Mouse (Mus musculus) right cerebral cortex, adult 2 months (tissue): ENCODE measurements around the gene Angptl2.

ENCODE experiments used
- DNase-seq, 2 experiments: peaks; one replicate each; pipeline ENCODE4 v3.0.0; 2021 to 2022; ENCODE audit warnings: low spot score in 2 of 2

The Angptl2 gene

GRCm38 (mm10) chr2:33230701-33231100, 14.8 kb downstream of the Angptl2 start:
- no peak for DNase-seq

GRCm38 (mm10) chr2:33231788-33232187, 15.9 kb downstream of the Angptl2 start:
- DNase-seq = no peak

GRCm38 (mm10) chr2:33232782-33233570, 17.1 kb downstream of the Angptl2 start:
- no peak for DNase-seq

- DNase-seq = no peak
Observed at GRCm38 (mm10) chr2:33233856-33234255, 18.0 kb downstream of the Angptl2 start.

GRCm38 (mm10) chr2:33234848-33235247, 19.0 kb downstream of the Angptl2 start:
- no peak for DNase-seq

- no peak for DNase-seq
Observed at GRCm38 (mm10) chr2:33237581-33237980, 21.7 kb downstream of the Angptl2 start.

GRCm38 (mm10) chr2:33244880-33245279, 29.0 kb downstream of the Angptl2 start:
- no peak for DNase-seq

GRCm38 (mm10) chr2:33245350-33245749, 29.5 kb downstream of the Angptl2 start:
- DNase-seq = no peak

- no peak for DNase-seq
Observed at GRCm38 (mm10) chr2:33246841-33247240, 31.0 kb downstream of the Angptl2 start.

- no peak for DNase-seq
Observed at GRCm38 (mm10) chr2:33248549-33248948, 32.7 kb downstream of the Angptl2 start.

- no peak for DNase-seq
Observed at GRCm38 (mm10) chr2:33249922-33250633, 34.2 kb downstream of the Angptl2 start.

GRCm38 (mm10) chr2:33252751-33253150, 36.9 kb downstream of the Angptl2 start:
- DNase-seq = no peak

- DNase-seq = no peak
Observed at GRCm38 (mm10) chr2:33253572-33254190, 37.8 kb downstream of the Angptl2 start.

GRCm38 (mm10) chr2:33254318-33254985, 38.6 kb downstream of the Angptl2 start:
- no peak for DNase-seq

GRCm38 (mm10) chr2:33256769-33257537, 41.1 kb downstream of the Angptl2 start:
- no peak for DNase-seq

- peak; percentile 72 to 77 for DNase-seq
Observed at GRCm38 (mm10) chr2:33260772-33261171, 44.9 kb downstream of the Angptl2 start.

- no peak for DNase-seq
Observed at GRCm38 (mm10) chr2:33261475-33261874, 45.6 kb downstream of the Angptl2 start.

- DNase-seq = no peak
Observed at GRCm38 (mm10) chr2:33265793-33266192, 49.9 kb downstream of the Angptl2 start.

- no peak for DNase-seq
Observed at GRCm38 (mm10) chr2:33267075-33267474, 51.2 kb downstream of the Angptl2 start.

- DNase-seq = no peak
Observed at GRCm38 (mm10) chr2:33268384-33269131, 52.7 kb downstream of the Angptl2 start.

GRCm38 (mm10) chr2:33269132-33269493, 53.2 kb downstream of the Angptl2 start:
- DNase-seq = no peak
